Mouse (Mus musculus): ENCODE measurements around the gene Camk2b.

DNA sequence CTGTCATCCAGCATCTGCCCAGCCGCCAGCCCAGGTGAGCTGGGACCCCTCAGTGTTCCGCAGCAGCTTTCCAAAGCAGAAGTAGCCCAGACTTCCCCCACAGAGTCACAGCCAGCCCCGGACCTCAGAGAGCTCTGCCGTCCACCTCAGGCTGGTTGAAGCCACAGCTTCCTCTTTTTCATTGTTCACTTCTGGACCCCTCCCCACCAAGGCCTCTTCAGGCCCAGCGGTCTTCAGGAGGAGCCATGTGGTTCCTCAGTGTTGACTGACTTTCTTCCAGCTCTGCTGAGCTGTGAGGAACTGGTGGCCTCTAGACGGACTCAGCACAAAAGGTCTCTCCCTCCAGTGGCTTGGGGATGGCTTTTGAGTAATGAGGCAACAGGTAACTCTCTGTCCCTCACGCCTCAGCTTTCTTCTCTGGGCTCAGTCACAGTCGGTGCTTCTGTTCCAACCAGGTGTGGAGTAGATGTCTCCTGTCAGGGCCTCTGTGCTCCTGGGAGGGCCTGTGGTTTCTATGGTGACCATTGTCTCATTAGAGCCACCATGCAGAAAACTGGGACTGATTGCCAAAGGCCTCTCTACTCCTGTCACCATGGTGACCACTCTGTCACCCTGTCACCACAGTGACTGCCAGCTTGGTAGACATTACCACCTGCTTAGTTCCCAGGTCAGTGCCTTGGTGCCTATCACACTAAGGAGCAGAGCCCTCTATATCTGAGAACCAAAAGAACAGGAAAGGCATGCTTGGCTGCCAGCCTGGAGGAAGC, 116.4 kb downstream of the Camk2b start, which contains the start of gene Gck:
- TF ChIP-seq CTCF (IDR thresholded peaks at IDR 0.05; ENCODE audit: low read depth, low read length) = no peak
- TF ChIP-seq EP300 (IDR thresholded peaks at IDR 0.05; ENCODE audit: insufficient read depth, low read depth, low read length) = no peak
